ENCODE assay signal across 10 mouse cellular contexts in genomic region chr17:70707819-70708140, GRCm38 (mm10).
A peak's percentile ranks its signal among the peaks of the same experiment; 100 is the strongest.
DNase-seq lines count a peak whose midpoint lies in the region; ATAC-seq and TF ChIP-seq lines count a peak whose summit lies in the region.
"Had no signal": no experiment of that assay in that cellular context is flagged by ENCODE, and none has a peak within 500 bp of the region (broad histone marks: within the 10 kb centered on the region; RNA-seq: fewer than 3 reads in every experiment).

No protein-coding gene starts in this region.

- H3K27me3 ChIP-seq in lung, embryonic 14.5 days (ENCODE audit: insufficient read depth, low read length) = no peaks in the 10 kb centered on the region
- no peaks in the 10 kb centered on the region for H3K27me3 ChIP-seq in lung, postnatal 0 days (replicated peaks; ENCODE audit: insufficient read depth, low read length)
- H3K27me3 ChIP-seq in forebrain, embryonic 12.5 days = peaks cover 15% of the 10 kb centered on the region
- no peaks in the 10 kb centered on the region for H3K27me3 ChIP-seq in limb, embryonic 11.5 days (ENCODE audit: control insufficient read depth, insufficient read depth, low read length)
- no peaks in the 10 kb centered on the region for H3K27me3 ChIP-seq in stomach, embryonic 15.5 days (replicated peaks)

- TF ChIP-seq CTCF in lung, embryonic 14.5 days (IDR thresholded peaks at IDR 0.05; ENCODE audit: low read depth) = no peak
- no peak for TF ChIP-seq CTCF in lung, postnatal 0 days (IDR thresholded peaks at IDR 0.05)

- no peak for DNase-seq in lung, embryonic 14.5 days
- DNase-seq in lung, postnatal 0 days (ENCODE audit: low spot score) = no peak
- no peak for DNase-seq in limb, embryonic 11.5 days (ENCODE audit: low spot score)
- DNase-seq in gastrocnemius, adult 18-20 months (ENCODE audit: low spot score) = no peak
- DNase-seq in embryo, embryonic 9.5 days (ENCODE audit: extremely low spot score) = no peak
- DNase-seq in left cerebral cortex, adult 11 months (ENCODE audit: low spot score) = no peak
- DNase-seq: embryo, embryonic 11 days; kidney, postnatal 4 days had no signal

- no peaks in the 10 kb centered on the region for H3K36me3 ChIP-seq in lung, embryonic 14.5 days (ENCODE audit: insufficient read depth)
- H3K36me3 ChIP-seq in lung, postnatal 0 days (ENCODE audit: insufficient read depth, low read length) = no peaks in the 10 kb centered on the region
- no peaks in the 10 kb centered on the region for H3K36me3 ChIP-seq in forebrain, embryonic 12.5 days (replicated peaks)
- no peaks in the 10 kb centered on the region for H3K36me3 ChIP-seq in limb, embryonic 11.5 days (ENCODE audit: control insufficient read depth, insufficient read depth, low read length)
- no peaks in the 10 kb centered on the region for H3K36me3 ChIP-seq in stomach, embryonic 15.5 days

- TF ChIP-seq EP300 in lung, postnatal 0 days (IDR thresholded peaks at IDR 0.05) = no peak

- no peak overlapping the region for H3K27ac ChIP-seq in lung, embryonic 14.5 days (ENCODE audit: low read depth)
- no peak overlapping the region for H3K27ac ChIP-seq in lung, postnatal 0 days (ENCODE audit: low read length)
- H3K27ac ChIP-seq in forebrain, embryonic 12.5 days = no peak overlapping the region
- H3K27ac ChIP-seq in limb, embryonic 11.5 days (replicated peaks; ENCODE audit: low read depth, low read length) = no peak overlapping the region
- H3K27ac ChIP-seq in stomach, embryonic 15.5 days = no peak overlapping the region

- peak overlapping the region; percentile 56; the same call in 1 of the 2 replicates for H3K4me2 ChIP-seq in lung, embryonic 14.5 days
- H3K4me2 ChIP-seq in lung, postnatal 0 days (replicated peaks; ENCODE audit: low read depth, low read length) = no peak overlapping the region
- H3K4me2 ChIP-seq in forebrain, embryonic 12.5 days = peak overlapping the region; percentile 54; the same call in 1 of the 2 replicates
- H3K4me2 ChIP-seq in limb, embryonic 11.5 days (ENCODE audit: low read depth, severe bottlenecking) = no peak overlapping the region; the same call in 1 of the 2 replicates
- H3K4me2 ChIP-seq in stomach, embryonic 15.5 days = peak overlapping the region; percentile 57

- H3K9me3 ChIP-seq in lung, embryonic 14.5 days (ENCODE audit: low read depth, low read length) = no peaks in the 10 kb centered on the region
- H3K9me3 ChIP-seq in lung, postnatal 0 days (ENCODE audit: low read length) = no peaks in the 10 kb centered on the region
- H3K9me3 ChIP-seq in forebrain, embryonic 12.5 days = no peaks in the 10 kb centered on the region
- H3K9me3 ChIP-seq in limb, embryonic 11.5 days (ENCODE audit: control insufficient read depth, low read length) = no peaks in the 10 kb centered on the region
- H3K9me3 ChIP-seq in stomach, embryonic 15.5 days = no peaks in the 10 kb centered on the region

- 18% methylated on average over 6 of the region's 6 CpGs for WGBS in lung, embryonic 14.5 days
- WGBS in lung, postnatal 0 days = 22% methylated on average over 6 of the region's 6 CpGs
- 37% methylated on average over 6 of the region's 6 CpGs for WGBS in forebrain, embryonic 12.5 days
- WGBS in limb, embryonic 11.5 days = 27% methylated on average over 6 of the region's 6 CpGs
- 35% methylated on average over 6 of the region's 6 CpGs for WGBS in stomach, embryonic 15.5 days

- ATAC-seq in lung, embryonic 14.5 days (ENCODE audit: insufficient read depth) = 0 out of 2 replicates have a peak, but pooled peaks have one; percentile 10
- no peak for ATAC-seq in lung, postnatal 0 days
- no peak for ATAC-seq in forebrain, embryonic 12.5 days (ENCODE audit: low FRiP score)
- ATAC-seq in limb, embryonic 11.5 days (ENCODE audit: insufficient number of reproducible peaks, low FRiP score, low TSS enrichment, low read depth) = 0 out of 2 replicates have a peak, but pooled peaks have one; percentile 41
- no peak for ATAC-seq in stomach, embryonic 15.5 days (ENCODE audit: insufficient read depth, low FRiP score, low read depth)

- H3K4me3 ChIP-seq in lung, embryonic 14.5 days (ENCODE audit: low read depth, low read length) = no peak overlapping the region
- no peak overlapping the region for H3K4me3 ChIP-seq in lung, postnatal 0 days (ENCODE audit: low read depth, low read length)
- no peak overlapping the region for H3K4me3 ChIP-seq in forebrain, embryonic 12.5 days (replicated peaks)
- no peak overlapping the region for H3K4me3 ChIP-seq in limb, embryonic 11.5 days (ENCODE audit: low read depth, low read length)
- H3K4me3 ChIP-seq in stomach, embryonic 15.5 days (replicated peaks) = no peak overlapping the region

- no peaks in the 10 kb centered on the region for H3K4me1 ChIP-seq in lung, embryonic 14.5 days (ENCODE audit: insufficient read depth)
- H3K4me1 ChIP-seq in lung, postnatal 0 days (ENCODE audit: insufficient read depth, low read depth, low read length) = 0 out of 2 replicates have a peak, but pooled peaks cover 5% of the 10 kb centered on the region
- H3K4me1 ChIP-seq in forebrain, embryonic 12.5 days = peaks cover 8% of the 10 kb centered on the region; the same call in 1 of the 2 replicates
- H3K4me1 ChIP-seq in limb, embryonic 11.5 days (ENCODE audit: control insufficient read depth, insufficient read depth, low read length) = peaks cover 3% of the 10 kb centered on the region; the same call in 1 of the 2 replicates
- peaks cover 7% of the 10 kb centered on the region; the same call in 1 of the 2 replicates for H3K4me1 ChIP-seq in stomach, embryonic 15.5 days

- no peak overlapping the region for H3K9ac ChIP-seq in lung, embryonic 14.5 days
- no peak overlapping the region for H3K9ac ChIP-seq in lung, postnatal 0 days (replicated peaks; ENCODE audit: low read depth)
- no peak overlapping the region for H3K9ac ChIP-seq in forebrain, embryonic 12.5 days
- no peak overlapping the region for H3K9ac ChIP-seq in limb, embryonic 11.5 days (ENCODE audit: low read length)
- no peak overlapping the region for H3K9ac ChIP-seq in stomach, embryonic 15.5 days

Comparison
In these comparisons a context has a peak if more than half of its experiments do, and no peak if none do; other contexts are left out.
1. ATAC-seq: peak in lung, embryonic 14.5 days (single experiment) and limb, embryonic 11.5 days (single experiment); none in lung, postnatal 0 days (single experiment), forebrain, embryonic 12.5 days (single experiment) and stomach, embryonic 15.5 days (single experiment).
2. H3K4me2 ChIP-seq: peak in lung, embryonic 14.5 days (single experiment), forebrain, embryonic 12.5 days (single experiment) and stomach, embryonic 15.5 days (single experiment); none in lung, postnatal 0 days (single experiment) and limb, embryonic 11.5 days (single experiment).